Mouse (Mus musculus) cerebellum, adult (tissue): ENCODE data around the gene Syngap1.
"Not testable (repeated sequence)": the region's sequence is repeated elsewhere in the genome, so short reads cannot be mapped to it uniquely, and the experiment has no call there.

Experiments
- ATAC-seq: cut with Nextera tagmentation; 2 replicates; pipeline ENCODE4 v1.9.2; 2017; ENCODE audit warnings: mild to moderate bottlenecking, moderate library complexity, mixed read lengths; ENCODE audit not compliant: insufficient number of reproducible peaks, low FRiP score, low TSS enrichment

Syngap1 gene

GRCm38 (mm10) chr17:26951952-26952877 is 11.2 kb downstream of the Syngap1 start:
- ATAC-seq, result no peak

- ATAC-seq, result no peak
Measured at GRCm38 (mm10) chr17:26953201-26953600, 12.1 kb downstream of the Syngap1 start.

GRCm38 (mm10) chr17:26953726-26954125 is 12.7 kb downstream of the Syngap1 start:
- ATAC-seq, result no peak

- ATAC-seq, result no peak
Measured at GRCm38 (mm10) chr17:26956309-26956708, 15.3 kb downstream of the Syngap1 start.

GRCm38 (mm10) chr17:26956895-26957294 is 15.8 kb downstream of the Syngap1 start:
- ATAC-seq, result no peak

- no peak for ATAC-seq
Measured at GRCm38 (mm10) chr17:26957872-26958271, 16.8 kb downstream of the Syngap1 start.

GRCm38 (mm10) chr17:26958880-26959279 is 17.8 kb downstream of the Syngap1 start:
- no peak for ATAC-seq

- ATAC-seq, result no peak
Measured at GRCm38 (mm10) chr17:26959815-26960214, 18.8 kb downstream of the Syngap1 start.

- no peak for ATAC-seq
Measured at GRCm38 (mm10) chr17:26961572-26962240, 20.7 kb downstream of the Syngap1 start.

- ATAC-seq, result no peak
Measured at GRCm38 (mm10) chr17:26966993-26967392, 25.9 kb downstream of the Syngap1 start.

GRCm38 (mm10) chr17:26967477-26967876 is 26.4 kb downstream of the Syngap1 start:
- no peak for ATAC-seq

- no peak for ATAC-seq
Measured at GRCm38 (mm10) chr17:26968200-26968611, 27.2 kb downstream of the Syngap1 start.

- no peak for ATAC-seq
Measured at GRCm38 (mm10) chr17:26969257-26969656, 28.2 kb downstream of the Syngap1 start.

- no peak for ATAC-seq
Measured at GRCm38 (mm10) chr17:26970221-26970620, 29.2 kb downstream of the Syngap1 start.

GRCm38 (mm10) chr17:26971247-26971905 is 30.3 kb downstream of the Syngap1 start:
- no peak for ATAC-seq

- ATAC-seq, result no peak
Measured at GRCm38 (mm10) chr17:26972107-26972506, 31.1 kb downstream of the Syngap1 start.

GRCm38 (mm10) chr17:26972703-26973574 is 31.9 kb downstream of the Syngap1 start, which contains the start of gene Zbtb9:
Gene Zbtb9, plus strand, starts transcription at chr17:26973167.
- peak; percentile 98 for ATAC-seq

GRCm38 (mm10) chr17:26974547-26974946 is 33.5 kb downstream of the Syngap1 start:
- no peak for ATAC-seq

GRCm38 (mm10) chr17:26975415-26975814 is 34.4 kb downstream of the Syngap1 start:
- ATAC-seq, result no peak

- ATAC-seq, result not testable (repeated sequence)
Measured at GRCm38 (mm10) chr17:26977354-26977753, 36.3 kb downstream of the Syngap1 start.
